In the genomic region with DNA sequence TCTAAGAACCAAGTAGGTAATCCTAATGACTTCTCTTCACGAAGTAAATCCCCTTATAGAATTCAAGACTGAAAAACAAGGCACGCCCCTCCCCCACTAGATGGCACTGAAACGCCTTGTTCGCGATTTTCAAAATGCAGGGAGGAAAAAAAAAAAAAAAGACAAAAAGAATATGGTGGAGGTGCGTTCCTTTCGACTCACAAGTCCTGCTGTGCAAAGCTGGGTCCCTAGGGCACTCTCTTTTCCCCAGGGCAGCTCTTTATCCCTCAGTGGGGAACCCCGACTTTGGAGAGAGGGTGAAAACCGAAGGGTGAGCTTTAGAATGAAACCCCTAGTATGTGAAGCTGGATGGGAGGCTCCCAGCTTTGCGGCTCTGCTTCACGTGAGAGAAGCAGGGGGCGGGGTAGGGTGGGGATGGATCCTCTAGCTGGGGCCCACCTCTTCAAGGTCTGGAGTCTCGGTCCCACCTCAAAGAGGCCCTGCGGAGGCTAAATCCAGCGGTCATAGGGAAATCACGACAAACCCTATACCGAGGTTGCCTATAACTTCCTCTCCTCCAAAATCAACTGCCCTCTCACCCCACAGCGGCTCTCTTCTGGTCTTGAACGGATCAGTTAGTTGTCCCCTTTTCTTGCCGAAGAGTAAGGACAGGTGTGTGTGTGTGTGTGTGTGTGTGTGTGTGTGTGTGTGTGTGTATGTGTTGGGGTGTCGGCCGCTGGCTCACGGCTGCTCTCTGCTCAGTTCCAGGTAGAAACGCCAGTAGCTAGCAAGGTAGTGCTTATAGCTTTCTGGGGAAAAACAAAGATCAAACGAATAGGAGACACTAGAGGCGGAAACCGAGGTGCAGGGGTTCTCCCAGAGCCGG, we compare ENCODE assay signal across 8 mouse cellular contexts. TPM values are rescaled to one million over a fixed set of nuclear protein-coding genes. Genes with fewer than 3 reads are reported as not detected.
DNase-seq lines count a peak whose midpoint lies in the region; ATAC-seq and TF ChIP-seq lines count a peak whose summit lies in the region.

No protein-coding gene starts in this region.

- no peak for TF ChIP-seq EP300 in lung, postnatal 0 days (IDR thresholded peaks at IDR 0.05)

- no peaks in the 10 kb centered on the region; the same call in 1 of the 2 replicates for H3K4me1 ChIP-seq in cortical plate, adult 2 months (ENCODE audit: control insufficient read depth, insufficient read depth, low read length)
- peaks cover 6 to 25% of the 10 kb centered on the region in 2 experiments for H3K4me1 ChIP-seq in heart, embryonic 14.5 days (ENCODE audit: control insufficient read depth in 2 of 2, insufficient read depth in 2 of 2, low read length in 2 of 2)
- H3K4me1 ChIP-seq in lung, postnatal 0 days (ENCODE audit: insufficient read depth, low read depth, low read length): peaks cover 12% of the 10 kb centered on the region; the same call in 1 of the 2 replicates

- H3K4me2 ChIP-seq in heart, embryonic 14.5 days (ENCODE audit: low read length): peak overlapping the region; percentile 87
- H3K4me2 ChIP-seq in lung, postnatal 0 days (replicated peaks; ENCODE audit: low read depth, low read length): peak overlapping the region; percentile 75

- H3K9ac ChIP-seq in heart, embryonic 14.5 days (ENCODE audit: low read length): no peak overlapping the region
- H3K9ac ChIP-seq in lung, postnatal 0 days (replicated peaks; ENCODE audit: low read depth): no peak overlapping the region

- ATAC-seq in heart, embryonic 14.5 days (ENCODE audit: insufficient number of reproducible peaks, insufficient read depth, low FRiP score, low read depth): no peak
- ATAC-seq in lung, postnatal 0 days: no peak

- whole genome bisulfite sequencing in heart, embryonic 14.5 days: 2% methylated on average over 28 of the region's 28 CpGs
- WGBS in lung, postnatal 0 days: under 1% methylated on average over 28 of the region's 28 CpGs

- peak; percentile 46 for DNase-seq in 3T3-L1 (ENCODE audit: low read depth, low spot score)
- DNase-seq in Muller cell, postnatal 12 days (ENCODE audit: inconsistent ontology term): peak; percentile 75
- peak; percentile 63 to 72 for DNase-seq in layer of hippocampus, adult 2 months (ENCODE audit: low spot score in 2 of 2)
- DNase-seq in lung, postnatal 0 days (ENCODE audit: low spot score): peak; percentile 16
- peak; percentile 89 for DNase-seq in right cerebral cortex, postnatal 4 days
- DNase-seq in c-Kit-positive CD71-positive TER-119-positive erythroid progenitor cells, embryonic 14.5 days (ENCODE audit: low spot score): no peak

- H3K27me3 ChIP-seq in heart, embryonic 14.5 days (ENCODE audit: control insufficient read depth, insufficient read depth, low read length): peaks cover 73% of the 10 kb centered on the region
- peaks cover 37% of the 10 kb centered on the region for H3K27me3 ChIP-seq in lung, postnatal 0 days (replicated peaks; ENCODE audit: insufficient read depth, low read length)

- peak; percentile 52 for TF ChIP-seq CTCF in cortical plate, adult 2 months (IDR thresholded peaks at IDR 0.05; ENCODE audit: extremely low read depth, insufficient read depth, low read length)
- peak; percentile 75 for TF ChIP-seq CTCF in layer of hippocampus, adult 2 months (conservative IDR thresholded peaks at IDR 0.05)
- peak; percentile 37 for TF ChIP-seq CTCF in lung, postnatal 0 days (IDR thresholded peaks at IDR 0.05)

- no peak for TF ChIP-seq POLR2A in cortical plate, adult 2 months (IDR thresholded peaks at IDR 0.05; ENCODE audit: extremely low read depth, insufficient read depth, low read length)

- H3K9me3 ChIP-seq in heart, embryonic 14.5 days (ENCODE audit: control insufficient read depth, low read length): no peaks in the 10 kb centered on the region
- no peaks in the 10 kb centered on the region for H3K9me3 ChIP-seq in lung, postnatal 0 days (ENCODE audit: low read length)

- H3K36me3 ChIP-seq in heart, embryonic 14.5 days (ENCODE audit: control insufficient read depth, insufficient read depth, low read length): no peaks in the 10 kb centered on the region
- no peaks in the 10 kb centered on the region for H3K36me3 ChIP-seq in lung, postnatal 0 days (ENCODE audit: insufficient read depth, low read length)

- H3K27ac ChIP-seq in cortical plate, adult 2 months (ENCODE audit: insufficient read depth, low read length): peak overlapping the region; percentile 84
- H3K27ac ChIP-seq in heart, embryonic 14.5 days (replicated peaks in 1 of 2; ENCODE audit: control insufficient read depth in 1 of 2, insufficient read depth in 1 of 2, low read depth in 2 of 2, low read length in 2 of 2): no peak overlapping the region
- peak overlapping the region; percentile 98 for H3K27ac ChIP-seq in layer of hippocampus, adult 2 months
- H3K27ac ChIP-seq in lung, postnatal 0 days (ENCODE audit: low read length): no peak overlapping the region

- peak overlapping the region; percentile 96 for H3K4me3 ChIP-seq in cortical plate, adult 2 months (ENCODE audit: insufficient read depth, low read length)
- H3K4me3 ChIP-seq in heart, embryonic 14.5 days (ENCODE audit: control insufficient read depth in 1 of 2, insufficient read depth in 1 of 2, low read depth in 1 of 2, low read length in 2 of 2): peak overlapping the region; percentile 44 to 51
- peak overlapping the region; percentile 86 for H3K4me3 ChIP-seq in layer of hippocampus, adult 2 months
- peak overlapping the region; percentile 40 for H3K4me3 ChIP-seq in lung, postnatal 0 days (ENCODE audit: low read depth, low read length)

RNA-seq across cellular contexts. Expression of a gene that starts 2.6 kb away (rescaled TPM):
- 98.1 and 101 TPM in 2 replicates for polyA plus RNA-seq in cortical plate, adult 2 months (2012; rRNA removed)
- polyA plus RNA-seq in heart, embryonic 14.5 days (2014; fragmentation: Nextera tagmentation; extraction: Ambion mirVana): not detected in 2 replicates
- total RNA-seq in layer of hippocampus, adult 2 months (2021): 100 to 1,000 TPM; 169 to 170 TPM
- 0.10 and 0.24 TPM in 2 replicates for polyA plus RNA-seq in lung, postnatal 0 days (2015; fragmentation: Nextera tagmentation; extraction: Ambion mirVana)

RNA-seq across cellular contexts. Expression of a gene that starts 59.7 kb away (rescaled TPM):
- polyA plus RNA-seq in cortical plate, adult 2 months (2012; rRNA removed): 305 and 307 TPM in 2 replicates
- 205 and 225 TPM in 2 replicates for polyA plus RNA-seq in heart, embryonic 14.5 days (2014; fragmentation: Nextera tagmentation; extraction: Ambion mirVana)
- 100 to 1,000 TPM; 103 to 118 TPM for total RNA-seq in layer of hippocampus, adult 2 months (2021)
- polyA plus RNA-seq in lung, postnatal 0 days (2015; fragmentation: Nextera tagmentation; extraction: Ambion mirVana): 116 and 124 TPM in 2 replicates

Comparison
In these comparisons a context has a peak if more than half of its experiments do, and no peak if none do; other contexts are left out.
1. H3K27ac ChIP-seq: peak in cortical plate, adult 2 months (single experiment) and layer of hippocampus, adult 2 months (single experiment); none in heart, embryonic 14.5 days (0 of 2) and lung, postnatal 0 days (single experiment).
2. H3K4me3 ChIP-seq: peak in every context shown above with its lines; median percentile 96 in cortical plate, adult 2 months; 86 in layer of hippocampus, adult 2 months; 48 in heart, embryonic 14.5 days; 40 in lung, postnatal 0 days.
3. RNA of a gene that starts 2.6 kb away (polyA plus RNA-seq): 98.1 to 101 TPM in cortical plate, adult 2 months; 0.10 to 0.24 TPM in lung, postnatal 0 days and not detected in heart, embryonic 14.5 days; every median in the first group is over 10 times any median in the second.
4. Peak in every context shown above with its lines, with median percentiles within 50 percentile points of each other: CTCF ChIP-seq.